Mouse (Mus musculus): ENCODE measurements around the gene Sec22b. TPM values are rescaled to one million over a fixed set of nuclear protein-coding genes. Genes with fewer than 3 reads are reported as not detected.

Sec22b gene
- polyA plus RNA-seq, 1 experiment from 2014 or later = 152 TPM

GRCm38 (mm10) chr3:97942260-97942950, 41.4 kb downstream of the Sec22b start:
- no peak overlapping the region for H3K27ac ChIP-seq (ENCODE audit: low read length)
- ATAC-seq = peak; percentile 27; the same call in 1 of the 2 replicates
- H3K9ac ChIP-seq (ENCODE audit: low read depth, low read length) = peak overlapping the region; percentile 44
- H3K9me3 ChIP-seq (ENCODE audit: control insufficient read depth, low read length) = no peaks in the 10 kb centered on the region
- H3K4me2 ChIP-seq (ENCODE audit: low read depth, low read length) = no peak overlapping the region; the same call in 1 of the 2 replicates
- 18% methylated on average over 16 of the region's 16 CpGs for WGBS
- peaks cover 31% of the 10 kb centered on the region for H3K4me1 ChIP-seq (ENCODE audit: control insufficient read depth, insufficient read depth, low read length)
- H3K36me3 ChIP-seq (ENCODE audit: control insufficient read depth, insufficient read depth, low read length) = no peaks in the 10 kb centered on the region
- H3K4me3 ChIP-seq (ENCODE audit: low read length) = no peak overlapping the region
- H3K27me3 ChIP-seq (replicated peaks; ENCODE audit: control insufficient read depth, insufficient read depth, low read length) = no peaks in the 10 kb centered on the region

GRCm38 (mm10) chr3:97944462-97944861, 43.5 kb downstream of the Sec22b start:
- H3K9ac ChIP-seq (ENCODE audit: low read depth, low read length) = no peak overlapping the region
- no peak overlapping the region for H3K4me2 ChIP-seq (ENCODE audit: low read depth, low read length)
- peaks cover 23% of the 10 kb centered on the region for H3K4me1 ChIP-seq (ENCODE audit: control insufficient read depth, insufficient read depth, low read length)
- no peaks in the 10 kb centered on the region for H3K9me3 ChIP-seq (ENCODE audit: control insufficient read depth, low read length)
- H3K27me3 ChIP-seq (replicated peaks; ENCODE audit: control insufficient read depth, insufficient read depth, low read length) = no peaks in the 10 kb centered on the region
- no peaks in the 10 kb centered on the region for H3K36me3 ChIP-seq (ENCODE audit: control insufficient read depth, insufficient read depth, low read length)
- no peak overlapping the region for H3K4me3 ChIP-seq (ENCODE audit: low read length)
- no peak overlapping the region for H3K27ac ChIP-seq (ENCODE audit: low read length)
- WGBS = 60% methylated on average over 5 of the region's 5 CpGs
- ATAC-seq = no peak

- WGBS = 41% methylated on average over 4 of the region's 4 CpGs
- H3K4me2 ChIP-seq (ENCODE audit: low read depth, low read length) = no peak overlapping the region
- peaks cover 13% of the 10 kb centered on the region for H3K4me1 ChIP-seq (ENCODE audit: control insufficient read depth, insufficient read depth, low read length)
- no peaks in the 10 kb centered on the region for H3K27me3 ChIP-seq (replicated peaks; ENCODE audit: control insufficient read depth, insufficient read depth, low read length)
- no peak for ATAC-seq
- no peaks in the 10 kb centered on the region for H3K9me3 ChIP-seq (ENCODE audit: control insufficient read depth, low read length)
- H3K4me3 ChIP-seq (ENCODE audit: low read length) = no peak overlapping the region
- H3K36me3 ChIP-seq (ENCODE audit: control insufficient read depth, insufficient read depth, low read length) = no peaks in the 10 kb centered on the region
- no peak overlapping the region for H3K27ac ChIP-seq (ENCODE audit: low read length)
- no peak overlapping the region for H3K9ac ChIP-seq (ENCODE audit: low read depth, low read length)
Observed at GRCm38 (mm10) chr3:97946439-97946838, 45.4 kb downstream of the Sec22b start.

- WGBS = 80% methylated on average over 2 of the region's 2 CpGs
Observed at GRCm38 (mm10) chr3:97948518-97948917, 47.5 kb downstream of the Sec22b start.

GRCm38 (mm10) chr3:97949946-97950345, 49.0 kb downstream of the Sec22b start:
- no peak for ATAC-seq
- no peak overlapping the region for H3K4me2 ChIP-seq (ENCODE audit: low read depth, low read length)
- H3K36me3 ChIP-seq (ENCODE audit: control insufficient read depth, insufficient read depth, low read length) = no peaks in the 10 kb centered on the region
- no peaks in the 10 kb centered on the region for H3K9me3 ChIP-seq (ENCODE audit: control insufficient read depth, low read length)
- no peak overlapping the region for H3K27ac ChIP-seq (ENCODE audit: low read length)
- no peak overlapping the region for H3K4me3 ChIP-seq (ENCODE audit: low read length)
- H3K9ac ChIP-seq (ENCODE audit: low read depth, low read length) = no peak overlapping the region
- H3K4me1 ChIP-seq (ENCODE audit: control insufficient read depth, insufficient read depth, low read length) = no peaks in the 10 kb centered on the region
- 58% methylated on average over 5 of the region's 5 CpGs for WGBS
- H3K27me3 ChIP-seq (replicated peaks; ENCODE audit: control insufficient read depth, insufficient read depth, low read length) = no peaks in the 10 kb centered on the region

More at GRCm38 (mm10) chr3:97948518-97948917, 47.5 kb downstream of the Sec22b start:
- H3K4me2 ChIP-seq (ENCODE audit: low read depth, low read length) = no peak overlapping the region
- no peak overlapping the region for H3K27ac ChIP-seq (ENCODE audit: low read length)
- H3K9me3 ChIP-seq (ENCODE audit: control insufficient read depth, low read length) = no peaks in the 10 kb centered on the region
- 0 out of 2 replicates have a peak, but pooled peaks cover 5% of the 10 kb centered on the region for H3K4me1 ChIP-seq (ENCODE audit: control insufficient read depth, insufficient read depth, low read length)
- H3K27me3 ChIP-seq (replicated peaks; ENCODE audit: control insufficient read depth, insufficient read depth, low read length) = no peaks in the 10 kb centered on the region
- H3K4me3 ChIP-seq (ENCODE audit: low read length) = no peak overlapping the region
- no peaks in the 10 kb centered on the region for H3K36me3 ChIP-seq (ENCODE audit: control insufficient read depth, insufficient read depth, low read length)
- ATAC-seq = no peak
- no peak overlapping the region for H3K9ac ChIP-seq (ENCODE audit: low read depth, low read length)

- WGBS = 75% methylated on average over 3 of the region's 3 CpGs
- ATAC-seq = no peak
- no peak overlapping the region for H3K4me2 ChIP-seq (ENCODE audit: low read depth, low read length)
- no peak overlapping the region for H3K4me3 ChIP-seq (ENCODE audit: low read length)
- no peaks in the 10 kb centered on the region for H3K9me3 ChIP-seq (ENCODE audit: control insufficient read depth, low read length)
- H3K36me3 ChIP-seq (ENCODE audit: control insufficient read depth, insufficient read depth, low read length) = no peaks in the 10 kb centered on the region
- no peak overlapping the region for H3K9ac ChIP-seq (ENCODE audit: low read depth, low read length)
- H3K27ac ChIP-seq (ENCODE audit: low read length) = no peak overlapping the region
- no peaks in the 10 kb centered on the region for H3K27me3 ChIP-seq (replicated peaks; ENCODE audit: control insufficient read depth, insufficient read depth, low read length)
- no peaks in the 10 kb centered on the region for H3K4me1 ChIP-seq (ENCODE audit: control insufficient read depth, insufficient read depth, low read length)
Observed at GRCm38 (mm10) chr3:97951134-97951533, 50.1 kb downstream of the Sec22b start.

GRCm38 (mm10) chr3:97953196-97953595, 52.2 kb downstream of the Sec22b start:
- ATAC-seq = no peak
- no peak overlapping the region for H3K27ac ChIP-seq (ENCODE audit: low read length)
- 86% methylated on average over 2 of the region's 2 CpGs for WGBS

GRCm38 (mm10) chr3:97956322-97956721, 55.3 kb downstream of the Sec22b start:
- 63% methylated on average over 6 of the region's 6 CpGs for WGBS
- H3K27me3 ChIP-seq (replicated peaks; ENCODE audit: control insufficient read depth, insufficient read depth, low read length) = no peaks in the 10 kb centered on the region
- no peak overlapping the region for H3K27ac ChIP-seq (ENCODE audit: low read length)
- no peaks in the 10 kb centered on the region for H3K36me3 ChIP-seq (ENCODE audit: control insufficient read depth, insufficient read depth, low read length)
- H3K9me3 ChIP-seq (ENCODE audit: control insufficient read depth, low read length) = no peaks in the 10 kb centered on the region
- no peak overlapping the region for H3K9ac ChIP-seq (ENCODE audit: low read depth, low read length)
- H3K4me1 ChIP-seq (ENCODE audit: control insufficient read depth, insufficient read depth, low read length) = no peaks in the 10 kb centered on the region
- ATAC-seq = no peak
- H3K4me2 ChIP-seq (ENCODE audit: low read depth, low read length) = no peak overlapping the region
- H3K4me3 ChIP-seq (ENCODE audit: low read length) = no peak overlapping the region

More at GRCm38 (mm10) chr3:97953196-97953595, 52.2 kb downstream of the Sec22b start:
- Histone ChIP-seq H3K27me3 (replicated peaks; ENCODE audit: control insufficient read depth, insufficient read depth, low read length) (no peaks in the 10 kb centered on the region), H3K9ac (ENCODE audit: low read depth, low read length) (no peak overlapping the region), H3K4me2 (ENCODE audit: low read depth, low read length) (no peak overlapping the region), H3K36me3 (ENCODE audit: control insufficient read depth, insufficient read depth, low read length) (no peaks in the 10 kb centered on the region), H3K4me1 (ENCODE audit: control insufficient read depth, insufficient read depth, low read length) (no peaks in the 10 kb centered on the region), H3K9me3 (ENCODE audit: control insufficient read depth, low read length) (no peaks in the 10 kb centered on the region), H3K4me3 (ENCODE audit: low read length) (no peak overlapping the region)

GRCm38 (mm10) chr3:97956926-97957325, 55.9 kb downstream of the Sec22b start:
- H3K4me3 ChIP-seq (ENCODE audit: low read length) = no peak overlapping the region
- no peaks in the 10 kb centered on the region for H3K9me3 ChIP-seq (ENCODE audit: control insufficient read depth, low read length)
- no peak for ATAC-seq
- no peak overlapping the region for H3K4me2 ChIP-seq (ENCODE audit: low read depth, low read length)
- no peaks in the 10 kb centered on the region for H3K36me3 ChIP-seq (ENCODE audit: control insufficient read depth, insufficient read depth, low read length)
- no peaks in the 10 kb centered on the region for H3K27me3 ChIP-seq (replicated peaks; ENCODE audit: control insufficient read depth, insufficient read depth, low read length)
- 69% methylated on average over 1 of the region's 1 CpGs for WGBS
- no peaks in the 10 kb centered on the region for H3K4me1 ChIP-seq (ENCODE audit: control insufficient read depth, insufficient read depth, low read length)
- H3K27ac ChIP-seq (ENCODE audit: low read length) = no peak overlapping the region
- no peak overlapping the region for H3K9ac ChIP-seq (ENCODE audit: low read depth, low read length)

Measured in intestine, embryonic 16.5 days (tissue).